In the genomic region with DNA sequence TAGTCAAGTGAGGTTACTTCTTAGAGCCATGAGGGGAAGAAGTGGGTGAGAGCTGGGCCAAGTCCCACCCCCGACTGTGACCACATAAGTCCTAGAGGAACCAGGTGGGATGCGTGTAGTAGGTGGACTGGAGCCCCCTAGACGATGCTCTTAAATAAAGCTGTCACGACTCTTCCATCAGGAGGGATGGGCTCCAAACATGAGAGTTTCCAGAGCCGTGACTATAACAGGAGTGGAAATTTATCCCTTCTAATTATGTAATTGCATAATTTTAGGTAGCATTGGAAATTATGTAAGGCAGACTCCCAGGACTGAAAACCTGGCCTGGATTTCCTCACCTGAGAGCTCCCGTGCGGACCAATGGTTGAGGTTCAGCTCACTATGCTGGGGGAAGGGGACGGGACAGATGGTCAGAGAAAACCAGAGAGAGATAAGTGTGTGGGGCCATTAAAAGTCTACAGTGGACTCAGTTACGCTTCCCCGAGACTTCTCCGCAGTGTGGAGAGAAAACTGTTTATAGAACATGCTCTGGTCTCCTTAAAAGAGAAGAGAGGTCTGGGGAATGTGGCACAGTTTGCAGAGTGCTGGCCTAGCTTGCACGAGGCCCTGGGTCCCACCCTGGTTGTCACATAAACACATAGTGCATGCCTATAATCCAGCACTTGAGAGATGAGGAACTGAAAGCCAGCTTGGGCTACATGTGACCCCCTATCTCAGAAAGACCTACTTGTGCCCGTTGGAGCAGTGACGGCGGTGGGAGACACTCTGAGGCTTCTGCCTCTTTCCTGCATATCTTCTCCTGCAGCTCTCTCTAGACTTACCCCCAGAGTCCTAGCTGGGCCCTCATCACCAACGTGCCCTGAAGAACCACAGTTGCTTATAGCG, we compare ENCODE assay signal across 24 mouse cellular contexts.
A peak's percentile ranks its signal among the peaks of the same experiment; 100 is the strongest.
DNase-seq lines count a peak whose midpoint lies in the region; ATAC-seq and TF ChIP-seq lines count a peak whose summit lies in the region.
"Had no signal": no experiment of that assay in that cellular context is flagged by ENCODE, and none has a peak within 500 bp of the region (broad histone marks: within the 10 kb centered on the region; RNA-seq: fewer than 3 reads in every experiment).

No protein-coding gene starts in this region.

- peaks cover 22% of the 10 kb centered on the region for H3K4me1 ChIP-seq in hindbrain, embryonic 16.5 days (ENCODE audit: control insufficient read depth, insufficient read depth, low read depth, low read length)
- no peaks in the 10 kb centered on the region for H3K4me1 ChIP-seq in lung, postnatal 0 days (ENCODE audit: insufficient read depth, low read depth, low read length)
- H3K4me1 ChIP-seq: megakaryocyte, embryonic 14.5 days had no signal

- ATAC-seq in hindbrain, embryonic 16.5 days = no peak
- no peak for ATAC-seq in lung, postnatal 0 days
- ATAC-seq: CD4-positive, CD25-positive, alpha-beta regulatory T cell, adult 4 months; inflammation-experienced regulatory T-cells, adult 6 months; midbrain, embryonic 15.5 days had no signal

- H3K9me3 ChIP-seq in hindbrain, embryonic 16.5 days (ENCODE audit: control insufficient read depth, low read length) = no peaks in the 10 kb centered on the region
- H3K9me3 ChIP-seq in lung, postnatal 0 days (ENCODE audit: low read length) = no peaks in the 10 kb centered on the region
- H3K9me3 ChIP-seq: embryonic facial prominence, embryonic 10.5 days; G1E; heart, embryonic 12.5 days; hindbrain, embryonic 12.5 days; kidney, embryonic 15.5 days; megakaryocyte, embryonic 14.5 days; midbrain, embryonic 15.5 days; neural tube, embryonic 15.5 days had no signal

- H3K4me2 ChIP-seq in hindbrain, embryonic 16.5 days (ENCODE audit: low read length) = no peak overlapping the region
- H3K4me2 ChIP-seq in lung, postnatal 0 days (replicated peaks; ENCODE audit: low read depth, low read length) = no peak overlapping the region
- H3K4me2 ChIP-seq: heart, embryonic 12.5 days; hindbrain, embryonic 12.5 days; kidney, embryonic 15.5 days; midbrain, embryonic 15.5 days; neural tube, embryonic 15.5 days had no signal

- no peak overlapping the region for H3K4me3 ChIP-seq in hindbrain, embryonic 16.5 days (ENCODE audit: low read length)
- no peak overlapping the region for H3K4me3 ChIP-seq in lung, postnatal 0 days (ENCODE audit: low read depth, low read length)
- H3K4me3 ChIP-seq: embryonic facial prominence, embryonic 10.5 days; heart, embryonic 12.5 days; hindbrain, embryonic 12.5 days; kidney, embryonic 15.5 days; megakaryocyte, embryonic 14.5 days; midbrain, embryonic 15.5 days; neural tube, embryonic 15.5 days had no signal

- TF ChIP-seq CTCF in lung, postnatal 0 days (IDR thresholded peaks at IDR 0.05) = no peak

- no peaks in the 10 kb centered on the region for H3K36me3 ChIP-seq in hindbrain, embryonic 16.5 days (ENCODE audit: control insufficient read depth, insufficient read depth, low read length)
- H3K36me3 ChIP-seq in lung, postnatal 0 days (ENCODE audit: insufficient read depth, low read length) = no peaks in the 10 kb centered on the region
- H3K36me3 ChIP-seq: embryonic facial prominence, embryonic 10.5 days; G1E; heart, embryonic 12.5 days; hindbrain, embryonic 12.5 days; kidney, embryonic 15.5 days; midbrain, embryonic 15.5 days; neural tube, embryonic 15.5 days had no signal

- no peak for TF ChIP-seq EP300 in lung, postnatal 0 days (IDR thresholded peaks at IDR 0.05)

- WGBS in hindbrain, embryonic 16.5 days = 82% methylated on average over 17 of the region's 17 CpGs
- 72% methylated on average over 17 of the region's 17 CpGs for WGBS in lung, postnatal 0 days

- H3K9ac ChIP-seq in hindbrain, embryonic 16.5 days (ENCODE audit: low read depth, low read length) = no peak overlapping the region
- H3K9ac ChIP-seq in lung, postnatal 0 days (replicated peaks; ENCODE audit: low read depth) = no peak overlapping the region
- H3K9ac ChIP-seq: heart, embryonic 12.5 days; hindbrain, embryonic 12.5 days; kidney, embryonic 15.5 days; midbrain, embryonic 15.5 days; neural tube, embryonic 15.5 days had no signal

- intact Hi-C loops in left cerebral cortex, postnatal 4 days (cut with DNase I) = no loop called here

- DNase-seq in left cerebral cortex, adult 11 months (ENCODE audit: low spot score) = peak; percentile 30
- no peak for DNase-seq in left cerebral cortex, postnatal 4 days
- DNase-seq in B cell, adult 2 months = peak; percentile 20 to 24
- peak; percentile 60 for DNase-seq in brain, adult 2 months (ENCODE audit: low read depth, low spot score)
- peak; percentile 21 to 49 for DNase-seq in right cerebral cortex, postnatal 36 days (ENCODE audit: low spot score in 2 of 2)
- DNase-seq in lung, postnatal 0 days (ENCODE audit: low spot score) = no peak
- DNase-seq: adrenal gland, postnatal 14 days; cerebellum, adult 11 months; cerebellum, postnatal 36 days; heart, adult 11 months; heart, postnatal 14 days; liver; lung, postnatal 10 days had no signal

- H3K27ac ChIP-seq in hindbrain, embryonic 16.5 days (ENCODE audit: low read depth, low read length) = no peak overlapping the region
- H3K27ac ChIP-seq in lung, postnatal 0 days (ENCODE audit: low read length) = no peak overlapping the region
- H3K27ac ChIP-seq: embryonic facial prominence, embryonic 10.5 days; hindbrain, embryonic 12.5 days; kidney, embryonic 15.5 days; midbrain, embryonic 15.5 days; neural tube, embryonic 15.5 days had no signal

- H3K27me3 ChIP-seq in hindbrain, embryonic 16.5 days (replicated peaks; ENCODE audit: control insufficient read depth, insufficient read depth, low read length) = no peaks in the 10 kb centered on the region
- H3K27me3 ChIP-seq in lung, postnatal 0 days (replicated peaks; ENCODE audit: insufficient read depth, low read length) = no peaks in the 10 kb centered on the region; the same call in 1 of the 2 replicates

Comparison
In these comparisons a context has a peak if more than half of its experiments do, and no peak if none do; other contexts are left out.
1. DNase-seq: peak in left cerebral cortex, adult 11 months (single experiment), B cell, adult 2 months (2 of 2), brain, adult 2 months (single experiment) and right cerebral cortex, postnatal 36 days (2 of 2); none in left cerebral cortex, postnatal 4 days (single experiment) and lung, postnatal 0 days (single experiment).